Mouse (Mus musculus) liver, postnatal 0 days (tissue): ENCODE measurements around the gene Gatad2b.

Experiments used
- CTCF ChIP-seq: sonication (generic); IDR thresholded peaks from 2 replicates; pipeline ENCODE4 v1.5.1; 2016; ENCODE audit warnings: antibody characterized with exemption, low read depth
- EP300 ChIP-seq: IDR thresholded peaks from 2 replicates; pipeline ENCODE4 v1.6.1; 2016; ENCODE audit warnings: antibody characterized with exemption, low read depth, mild to moderate bottlenecking

- TF ChIP-seq CTCF, result 0 out of 2 replicates have a peak, but pooled peaks have one; percentile 18
- no peak for TF ChIP-seq EP300
Measured at GRCm38 (mm10) chr3:90335517-90335916, 42.5 kb downstream of the Gatad2b start.
